Mouse (Mus musculus) gastrocnemius, postnatal 10 days (tissue): ENCODE results near the gene Arf3. TPM values are rescaled to one million over a fixed set of nuclear protein-coding genes. Genes with fewer than 3 reads are reported as not detected.

Experiments used
- DNase-seq: peaks from one replicate; pipeline ENCODE4 v3.0.0; 2021; ENCODE audit warnings: mixed read lengths
- total RNA-seq, 2 experiments: library from RNA; stranded (reverse); gene quantifications; 2 replicates each; pipeline ENCODE4 v1.2.3; 2021

The Arf3 gene
- total RNA-seq, 2 experiments from 2014 or later = 21.2 to 24.2 TPM

- no peak for DNase-seq
Measured at GRCm38 (mm10) chr15:98791221-98791620, 28.2 kb upstream of the Arf3 start.

- DNase-seq = peak; percentile 20
Measured at GRCm38 (mm10) chr15:98790761-98791160, 27.7 kb upstream of the Arf3 start.

GRCm38 (mm10) chr15:98789661-98790535 lies 26.9 kb upstream of the Arf3 start, which contains the start of gene Wnt1:
Gene Wnt1, plus strand, starts transcription at chr15:98789857.
- peak; percentile 68 for DNase-seq

- DNase-seq = no peak
Measured at GRCm38 (mm10) chr15:98788972-98789660, 26.1 kb upstream of the Arf3 start.

GRCm38 (mm10) chr15:98787930-98788329 lies 24.9 kb upstream of the Arf3 start:
- DNase-seq = no peak

GRCm38 (mm10) chr15:98785744-98786143 lies 22.7 kb upstream of the Arf3 start:
- DNase-seq = no peak

- DNase-seq = no peak
Measured at GRCm38 (mm10) chr15:98781166-98781565, 18.2 kb upstream of the Arf3 start.

GRCm38 (mm10) chr15:98780573-98780972 lies 17.6 kb upstream of the Arf3 start:
- no peak for DNase-seq

- no peak for DNase-seq
Measured at GRCm38 (mm10) chr15:98780075-98780474, 17.1 kb upstream of the Arf3 start.

GRCm38 (mm10) chr15:98778806-98779205 lies 15.8 kb upstream of the Arf3 start:
- no peak for DNase-seq

GRCm38 (mm10) chr15:98778191-98778770 lies 15.3 kb upstream of the Arf3 start:
- no peak for DNase-seq

GRCm38 (mm10) chr15:98777762-98778161 lies 14.7 kb upstream of the Arf3 start, which contains the start of gene Wnt10b:
Gene Wnt10b, minus strand, starts transcription at chr15:98778150.
- no peak for DNase-seq

GRCm38 (mm10) chr15:98777005-98777616 lies 14.1 kb upstream of the Arf3 start:
- no peak for DNase-seq

- DNase-seq = no peak
Measured at GRCm38 (mm10) chr15:98776280-98777004, 13.4 kb upstream of the Arf3 start.

GRCm38 (mm10) chr15:98775533-98775932 lies 12.5 kb upstream of the Arf3 start:
- DNase-seq = no peak

GRCm38 (mm10) chr15:98774096-98774495 lies 11.1 kb upstream of the Arf3 start:
- no peak for DNase-seq

- DNase-seq = no peak
Measured at GRCm38 (mm10) chr15:98772511-98773211, 9.6 kb upstream of the Arf3 start.

GRCm38 (mm10) chr15:98771813-98772425 lies 8.9 kb upstream of the Arf3 start:
- DNase-seq = no peak

GRCm38 (mm10) chr15:98768259-98768658 lies 5.2 kb upstream of the Arf3 start:
- DNase-seq = no peak

- no peak for DNase-seq
Measured at GRCm38 (mm10) chr15:98765929-98766328, 2.9 kb upstream of the Arf3 start.

GRCm38 (mm10) chr15:98762201-98762621 lies 803 bp downstream of the Arf3 start:
- DNase-seq = peak; percentile 59
